Mouse (Mus musculus) midbrain, embryonic 10.5 days (tissue): ENCODE measurements around the gene Hmga1b. TPM values are rescaled to one million over a fixed set of nuclear protein-coding genes. Genes with fewer than 3 reads are reported as not detected.
A peak's percentile ranks its signal among the peaks of the same experiment; 100 is the strongest.

Experiments
- DNase-seq: peaks from one replicate; pipeline ENCODE4 v3.0.0-alpha.2; 2017; ENCODE audit warnings: low spot score
- H3K27ac ChIP-seq: fragments of 300-500 bp; sonication (generic); replicated peaks from 2 replicates; pipeline ENCODE4 v1.5.1; 2016; ENCODE audit warnings: mild to moderate bottlenecking
- H3K27me3 ChIP-seq: fragments of 300-500 bp; sonication (generic); 2 replicates; pipeline ENCODE4 v1.6.1; 2016; ENCODE audit warnings: low read depth, mild to moderate bottlenecking; ENCODE audit not compliant: poor library complexity, severe bottlenecking
- H3K36me3 ChIP-seq: fragments of 300-500 bp; sonication (generic); 2 replicates; pipeline ENCODE4 v1.6.1; 2016; ENCODE audit warnings: mild to moderate bottlenecking, moderate library complexity
- H3K4me1 ChIP-seq: fragments of 300-500 bp; sonication (generic); 2 replicates; pipeline ENCODE4 v1.6.1; 2016
- H3K4me3 ChIP-seq: fragments of 300-500 bp; sonication (generic); 2 replicates; pipeline ENCODE4 v1.5.1; 2016; ENCODE audit warnings: mild to moderate bottlenecking, moderate library complexity
- H3K9me3 ChIP-seq: fragments of 300-500 bp; sonication (generic); replicated peaks from 2 replicates; pipeline ENCODE4 v1.6.1; 2016; ENCODE audit warnings: mild to moderate bottlenecking
- WGBS: fragments of 180-500 bp; shearing (Covaris S2); methylation state at CpG from one replicate; pipeline ENCODE4 v1.1.7; 2016; 5-methylcytosine and 5-hydroxymethylcytosine counted together
- polyA plus RNA-seq: library from polyadenylated mRNA; unstranded; fragments of >200 nt; fragmentation: Nextera tagmentation; extraction: Ambion mirVana; gene quantifications from 2 replicates; pipeline ENCODE4 v1.2.1, GENCODE M21; 2016

Gene Hmga1b
- polyA plus RNA-seq, 1 experiment from 2014 or later = 12.9 TPM

DNA sequence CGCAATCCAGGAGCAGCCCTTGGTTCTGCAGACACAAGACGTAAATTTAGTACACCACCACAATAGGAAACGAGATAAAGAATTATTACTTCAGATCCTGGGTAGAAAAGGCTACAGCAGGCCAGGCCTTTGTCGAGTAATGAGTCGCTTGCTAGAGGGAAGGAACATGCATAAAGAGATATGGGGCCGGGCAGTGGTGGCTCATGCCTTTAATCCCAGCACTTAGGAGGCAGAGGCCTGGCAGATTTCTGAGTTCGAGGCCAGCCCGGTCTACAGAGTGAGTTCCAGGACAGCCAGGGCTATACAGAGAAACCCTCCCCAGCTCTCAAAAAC lies 34.0 kb downstream of the Hmga1b start:
- Histone ChIP-seq H3K4me3 (peak overlapping the region; percentile 86), H3K36me3 (peaks cover 33% of the 10 kb centered on the region), H3K27me3 (no peaks in the 10 kb centered on the region), H3K27ac (peak overlapping the region; percentile 87), H3K9me3 (no peaks in the 10 kb centered on the region), H3K4me1 (peaks cover 37% of the 10 kb centered on the region)
- no peak for DNase-seq
- 33% methylated on average over 8 of the region's 8 CpGs for WGBS

- Histone ChIP-seq H3K9me3 (no peaks in the 10 kb centered on the region), H3K27me3 (no peaks in the 10 kb centered on the region), H3K4me3 (no peak overlapping the region), H3K27ac (no peak overlapping the region), H3K36me3 (peaks cover 17% of the 10 kb centered on the region), H3K4me1 (peaks cover 37% of the 10 kb centered on the region)
- WGBS = 88% methylated on average over 3 of the region's 3 CpGs
- no peak for DNase-seq
These were observed 35.6 kb downstream of the Hmga1b start for GRCm38 (mm10) chr11:120798244-120798643.

DNA sequence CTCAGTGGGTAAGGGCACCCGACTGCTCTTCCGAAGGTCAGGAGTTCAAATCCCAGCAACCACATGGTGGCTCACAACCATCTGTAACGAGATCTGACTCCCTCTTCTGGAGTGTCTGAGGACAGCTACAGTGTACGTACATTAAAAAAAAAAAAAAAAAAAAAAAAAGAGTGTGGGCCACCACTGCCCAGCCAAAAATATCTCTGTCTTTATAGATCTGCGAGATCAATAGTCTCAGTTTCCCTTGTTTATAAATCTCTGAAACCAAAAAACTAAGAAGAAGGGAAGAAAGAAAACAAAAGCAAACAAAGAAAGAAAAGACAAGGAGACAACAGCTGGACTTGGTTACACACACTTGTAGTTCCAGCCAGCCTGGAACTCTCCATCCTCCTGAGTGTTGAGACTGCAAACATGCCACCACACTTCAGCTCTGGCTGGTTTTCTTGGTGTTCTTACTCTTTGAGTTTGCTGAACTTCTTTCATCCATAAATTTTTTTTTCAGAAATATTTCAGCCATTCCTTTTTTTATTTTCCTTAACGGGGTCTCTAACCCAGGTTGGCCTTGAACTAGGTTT lies 36.8 kb downstream of the Hmga1b start:
- WGBS = 77% methylated on average over 6 of the region's 6 CpGs
- Histone ChIP-seq H3K27ac (peak overlapping the region; percentile 80), H3K36me3 (peaks cover 5% of the 10 kb centered on the region), H3K9me3 (no peaks in the 10 kb centered on the region), H3K4me3 (peak overlapping the region; percentile 27; the same call in 1 of the 2 replicates), H3K4me1 (peaks cover 34% of the 10 kb centered on the region), H3K27me3 (no peaks in the 10 kb centered on the region)
- DNase-seq = no peak

GRCm38 (mm10) chr11:120800061-120800904 lies 37.7 kb downstream of the Hmga1b start:
- DNase-seq = peak; percentile 90
- peak overlapping the region; percentile 27 for H3K4me3 ChIP-seq
- H3K36me3 ChIP-seq = peaks cover 7% of the 10 kb centered on the region
- 12% methylated on average over 10 of the region's 10 CpGs for WGBS
- peak overlapping the region; percentile 80 for H3K27ac ChIP-seq
- H3K27me3 ChIP-seq = no peaks in the 10 kb centered on the region
- H3K4me1 ChIP-seq = peaks cover 25% of the 10 kb centered on the region
- H3K9me3 ChIP-seq = no peaks in the 10 kb centered on the region

- Histone ChIP-seq H3K4me1 (peaks cover 11% of the 10 kb centered on the region), H3K4me3 (no peak overlapping the region), H3K27me3 (no peaks in the 10 kb centered on the region), H3K36me3 (peaks cover 46% of the 10 kb centered on the region), H3K9me3 (no peaks in the 10 kb centered on the region), H3K27ac (no peak overlapping the region)
- no peak for DNase-seq
- WGBS = 79% methylated on average over 7 of the region's 7 CpGs
These were observed 41.7 kb downstream of the Hmga1b start for GRCm38 (mm10) chr11:120804274-120804673.

DNA sequence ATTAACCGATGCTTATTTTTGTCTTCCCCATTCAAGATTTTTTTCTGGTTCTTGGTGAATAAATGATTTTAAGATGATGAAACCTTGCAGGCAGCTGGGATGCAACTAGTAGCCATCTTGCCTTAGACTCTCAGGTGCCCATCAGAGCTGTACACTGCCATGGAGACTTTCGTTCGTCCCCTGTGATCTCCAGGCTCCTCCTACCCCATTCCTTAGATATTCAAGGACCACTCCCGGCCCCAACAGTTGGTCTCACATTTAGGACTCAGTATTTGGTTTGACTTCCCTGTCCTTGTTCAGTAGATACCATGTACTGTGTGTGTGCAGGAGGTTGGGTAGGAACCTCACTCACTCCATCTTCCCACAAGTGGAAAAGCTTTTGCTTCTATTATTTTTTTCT lies 42.2 kb downstream of the Hmga1b start:
- H3K9me3 ChIP-seq = no peaks in the 10 kb centered on the region
- no peaks in the 10 kb centered on the region for H3K27me3 ChIP-seq
- H3K27ac ChIP-seq = no peak overlapping the region
- WGBS = 89% methylated on average over 4 of the region's 4 CpGs
- no peak overlapping the region for H3K4me3 ChIP-seq
- DNase-seq = no peak
- H3K4me1 ChIP-seq = peaks cover 9% of the 10 kb centered on the region
- peaks cover 51% of the 10 kb centered on the region for H3K36me3 ChIP-seq

DNA sequence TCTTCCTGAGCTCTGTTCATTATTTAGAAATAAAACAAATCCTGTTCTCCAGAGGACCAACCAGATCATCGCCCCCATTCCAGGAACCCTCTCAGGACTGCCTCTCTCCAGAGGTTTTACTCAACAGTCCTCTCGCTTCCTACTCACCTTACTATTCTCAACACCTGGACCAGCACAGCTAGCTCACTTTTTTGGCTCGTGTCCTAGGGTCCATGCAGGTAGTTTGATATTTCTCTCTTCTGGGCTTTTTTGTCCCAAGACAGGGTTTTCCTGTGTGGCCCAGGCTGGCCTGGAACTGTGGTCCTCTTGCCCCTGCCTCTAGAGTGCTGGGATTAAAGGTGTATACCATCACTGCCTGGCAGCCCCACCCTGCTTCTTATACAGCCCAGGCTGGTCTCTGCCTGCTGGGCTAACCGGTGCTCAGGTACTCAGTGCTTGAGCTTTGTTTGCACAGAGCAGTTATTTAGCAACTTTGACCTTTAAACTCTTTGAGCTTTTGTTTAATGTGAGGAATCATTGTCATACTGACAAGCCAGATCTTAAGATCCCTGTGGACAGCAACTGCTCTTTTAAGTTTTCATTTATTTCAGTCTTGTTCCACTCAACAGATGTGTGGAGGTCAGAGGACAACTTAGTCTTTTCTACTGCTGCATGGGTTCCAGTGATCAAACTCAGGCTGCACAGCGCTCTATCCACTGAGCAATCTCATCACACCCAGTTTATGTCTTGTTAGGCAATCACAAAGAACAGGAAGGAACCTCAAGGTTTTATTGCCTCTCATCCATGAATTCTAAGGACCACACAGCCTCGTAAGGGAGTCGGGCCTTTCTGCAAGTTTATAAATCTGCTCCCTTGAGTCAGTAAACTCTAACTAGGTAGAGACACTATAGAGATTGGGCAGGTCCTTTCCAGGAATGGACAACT lies 43.0 kb downstream of the Hmga1b start:
- Histone ChIP-seq H3K36me3 (peaks cover 60% of the 10 kb centered on the region), H3K4me3 (no peak overlapping the region), H3K4me1 (peaks cover under 1% of the 10 kb centered on the region; the same call in 1 of the 2 replicates), H3K27me3 (no peaks in the 10 kb centered on the region), H3K27ac (no peak overlapping the region), H3K9me3 (no peaks in the 10 kb centered on the region)
- 90% methylated on average over 7 of the region's 7 CpGs for WGBS
- no peak for DNase-seq

- 97% methylated on average over 12 of the region's 12 CpGs for WGBS
- Histone ChIP-seq H3K4me1 (no peaks in the 10 kb centered on the region), H3K9me3 (no peaks in the 10 kb centered on the region), H3K27me3 (no peaks in the 10 kb centered on the region), H3K36me3 (peaks cover 84% of the 10 kb centered on the region), H3K27ac (no peak overlapping the region), H3K4me3 (no peak overlapping the region)
- DNase-seq = no peak
These were observed 45.4 kb downstream of the Hmga1b start for GRCm38 (mm10) chr11:120808010-120808409.

GRCm38 (mm10) chr11:120812068-120812467 lies 49.5 kb downstream of the Hmga1b start:
- H3K4me3 ChIP-seq = 0 out of 2 replicates have a peak overlapping the region, but pooled peaks have one; percentile 1
- peaks cover 100% of the 10 kb centered on the region for H3K36me3 ChIP-seq
- WGBS = 96% methylated on average over 16 of the region's 16 CpGs
- no peak for DNase-seq
- no peak overlapping the region for H3K27ac ChIP-seq
- H3K4me1 ChIP-seq = no peaks in the 10 kb centered on the region
- no peaks in the 10 kb centered on the region for H3K9me3 ChIP-seq
- H3K27me3 ChIP-seq = no peaks in the 10 kb centered on the region

Other genes starting within 250 kb of the Hmga1b start
- 0.26 and 0.27 TPM in 2 replicates for gene Gcgr, start 232.1 kb upstream of the Hmga1b start, polyA plus RNA-seq
- gene Mcrip1, start 213.1 kb upstream of the Hmga1b start, polyA plus RNA-seq = 226 and 238 TPM in 2 replicates
- not detected in 2 replicates for gene Ppp1r27, start 211.7 kb upstream of the Hmga1b start, polyA plus RNA-seq
- 534 and 562 TPM in 2 replicates for gene P4hb, start 189.5 kb upstream of the Hmga1b start, polyA plus RNA-seq
- 743 and 777 TPM in 2 replicates for gene Arhgdia, start 181.2 kb upstream of the Hmga1b start, polyA plus RNA-seq
- gene Alyref, start 164.4 kb upstream of the Hmga1b start, polyA plus RNA-seq = 605 and 647 TPM in 2 replicates
- 216 and 231 TPM in 2 replicates for gene Anapc11, start 164.4 kb upstream of the Hmga1b start, polyA plus RNA-seq
- 0.65 and 0.66 TPM in 2 replicates for gene Npb, start 154.3 kb upstream of the Hmga1b start, polyA plus RNA-seq
- gene Pcyt2, start 144.9 kb upstream of the Hmga1b start, polyA plus RNA-seq = 140 and 151 TPM in 2 replicates
- 34.2 and 37.4 TPM in 2 replicates for gene Sirt7, start 137.6 kb upstream of the Hmga1b start, polyA plus RNA-seq
- 19.8 and 23.0 TPM in 2 replicates for gene Mafg, start 129.2 kb upstream of the Hmga1b start, polyA plus RNA-seq
- gene Pycr1, start 119.0 kb upstream of the Hmga1b start, polyA plus RNA-seq = 37.6 and 43.4 TPM in 2 replicates
- 0.15 TPM in 1 of 2 replicates, not detected in the other for gene Myadml2, start 114.6 kb upstream of the Hmga1b start, polyA plus RNA-seq
- gene Notum, start 101.6 kb upstream of the Hmga1b start, polyA plus RNA-seq = 3.3 and 3.6 TPM in 2 replicates
- 150 and 161 TPM in 2 replicates for gene Aspscr1, start 89.8 kb upstream of the Hmga1b start, polyA plus RNA-seq
- gene Cenpx, start 49.1 kb upstream of the Hmga1b start, polyA plus RNA-seq = 132 and 133 TPM in 2 replicates
- 57.0 and 57.7 TPM in 2 replicates for gene Lrrc45, start 48.9 kb upstream of the Hmga1b start, polyA plus RNA-seq
- 32.4 and 41.9 TPM in 2 replicates for gene Rac3, start 41.3 kb upstream of the Hmga1b start, polyA plus RNA-seq
- 13.0 and 13.7 TPM in 2 replicates for gene Dcxr, start 35.5 kb upstream of the Hmga1b start, polyA plus RNA-seq
- 0.59 and 1.3 TPM in 2 replicates for gene Cbr2, start 30.7 kb upstream of the Hmga1b start, polyA plus RNA-seq
- gene Rfng, start 21.4 kb downstream of the Hmga1b start, polyA plus RNA-seq = 43.4 and 55.9 TPM in 2 replicates
- 287 TPM in 2 replicates for gene Gps1, start 21.5 kb downstream of the Hmga1b start, polyA plus RNA-seq
- gene Dus1l, start 33.6 kb downstream of the Hmga1b start, polyA plus RNA-seq = 94.4 and 99.2 TPM in 2 replicates
- 118 and 131 TPM in 2 replicates for gene Fasn, start 61.8 kb downstream of the Hmga1b start, polyA plus RNA-seq
- 5.9 and 6.2 TPM in 2 replicates for gene Ccdc57, start 170.1 kb downstream of the Hmga1b start, polyA plus RNA-seq
- gene Slc16a3, start 185.7 kb downstream of the Hmga1b start, polyA plus RNA-seq = 120 and 215 TPM in 2 replicates
- 120 and 136 TPM in 2 replicates for gene Csnk1d, start 228.5 kb downstream of the Hmga1b start, polyA plus RNA-seq